Mouse (Mus musculus): ENCODE measurements around the gene Spop.

GRCm38 (mm10) chr11:95527307-95527706 lies 113.4 kb downstream of the Spop start:
- TF ChIP-seq CTCF (IDR thresholded peaks at IDR 0.05; ENCODE audit: low read depth, low read length) (no peak), POLR2A (IDR thresholded peaks at IDR 0.05; ENCODE audit: borderline replicate concordance, low read depth, low read length) (no peak)

Data from bone marrow macrophage, adult 2 months (primary cell).